ENCODE assay signal across 8 mouse cellular contexts in the genomic region with DNA sequence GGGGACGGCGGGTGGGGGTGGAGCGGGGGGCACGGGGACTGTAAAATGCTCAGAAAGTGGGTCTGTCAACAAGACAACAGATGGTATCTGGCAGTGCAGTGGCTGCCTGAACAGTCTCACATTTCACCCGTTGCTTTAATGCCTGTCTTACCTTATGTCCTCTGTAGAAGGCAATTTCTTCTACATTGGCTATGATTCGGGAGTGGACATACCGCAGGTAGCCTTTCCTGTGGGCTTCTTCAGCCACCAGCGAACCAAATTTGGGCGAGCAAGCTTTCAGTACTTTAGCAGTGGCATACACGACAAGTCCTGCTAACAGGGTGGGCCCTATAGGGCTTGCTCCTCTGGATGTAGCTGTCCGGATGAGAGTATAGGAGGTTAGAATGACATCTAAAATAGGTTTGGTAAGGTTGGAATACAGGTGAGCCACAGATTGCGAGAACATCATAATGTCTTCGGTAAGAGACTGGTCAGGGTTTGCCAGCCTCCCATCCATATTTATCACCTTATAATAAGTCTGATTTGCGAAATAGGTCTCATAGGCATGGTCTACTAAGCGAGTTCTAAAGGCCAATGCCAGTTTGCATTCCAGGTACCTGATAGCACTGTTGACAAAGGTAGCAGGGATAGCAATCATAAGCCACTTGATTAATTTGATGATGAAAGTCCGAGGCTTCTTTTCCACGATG. TPM values are rescaled to one million over a fixed set of nuclear protein-coding genes. Genes with fewer than 3 reads are reported as not detected.
DNase-seq lines count a peak whose midpoint lies in the region; ATAC-seq and TF ChIP-seq lines count a peak whose summit lies in the region.

No protein-coding gene starts in this region.

- no peaks in the 10 kb centered on the region for H3K9me3 ChIP-seq in forebrain, embryonic 10.5 days
- H3K9me3 ChIP-seq in liver, embryonic 11.5 days (ENCODE audit: control insufficient read depth, low read length) = no peaks in the 10 kb centered on the region
- H3K9me3 ChIP-seq in stomach, embryonic 15.5 days = no peaks in the 10 kb centered on the region

- peak overlapping the region; percentile 82 for H3K4me2 ChIP-seq in liver, embryonic 11.5 days
- peak overlapping the region; percentile 83 for H3K4me2 ChIP-seq in stomach, embryonic 15.5 days

- 0 out of 2 replicates have a peak, but pooled peaks cover 2% of the 10 kb centered on the region for H3K36me3 ChIP-seq in forebrain, embryonic 10.5 days (replicated peaks)
- no peaks in the 10 kb centered on the region for H3K36me3 ChIP-seq in liver, embryonic 11.5 days (ENCODE audit: control insufficient read depth, insufficient read depth, low read length)
- H3K36me3 ChIP-seq in stomach, embryonic 15.5 days = no peaks in the 10 kb centered on the region

- TF ChIP-seq CTCF in bone marrow, adult 2 months (IDR thresholded peaks at IDR 0.05; ENCODE audit: control insufficient read depth, insufficient read depth, low read length) = no peak

- DNase-seq in cerebellum, postnatal 4 days (ENCODE audit: low spot score in 2 of 2) = no peak
- peak; percentile 21 for DNase-seq in forebrain, embryonic 10.5 days (ENCODE audit: extremely low spot score, low spot score)
- DNase-seq in liver, embryonic 11.5 days (ENCODE audit: low spot score) = no peak
- DNase-seq in thymus, adult 18-20 months = no peak
- DNase-seq in left cerebral cortex, postnatal 14 days (ENCODE audit: low spot score in 2 of 2) = no peak

- WGBS in bone marrow, adult 2 months = 43% methylated on average over 17 of the region's 17 CpGs
- 39% methylated on average over 17 of the region's 17 CpGs for WGBS in forebrain, embryonic 10.5 days
- 57% methylated on average over 17 of the region's 17 CpGs for WGBS in liver, embryonic 11.5 days
- WGBS in stomach, embryonic 15.5 days = 48% methylated on average over 17 of the region's 17 CpGs

- no peak for TF ChIP-seq POLR2A in bone marrow, adult 2 months (IDR thresholded peaks at IDR 0.05; ENCODE audit: borderline replicate concordance, control insufficient read depth, low read depth, low read length)

- no peak overlapping the region for H3K9ac ChIP-seq in liver, embryonic 11.5 days (ENCODE audit: low read depth, low read length)
- no peak overlapping the region for H3K9ac ChIP-seq in stomach, embryonic 15.5 days

- ATAC-seq in cerebellum, adult (ENCODE audit: insufficient number of reproducible peaks, low FRiP score, low TSS enrichment) = peak; percentile 16; the same call in 1 of the 2 replicates
- ATAC-seq in liver, embryonic 11.5 days (replicated peaks; ENCODE audit: low FRiP score) = no peak
- ATAC-seq in stomach, embryonic 15.5 days (ENCODE audit: insufficient read depth, low FRiP score, low read depth) = 0 out of 2 replicates have a peak, but pooled peaks have one; percentile 21

- H3K27me3 ChIP-seq in forebrain, embryonic 10.5 days (ENCODE audit: poor library complexity, severe bottlenecking) = no peaks in the 10 kb centered on the region
- H3K27me3 ChIP-seq in liver, embryonic 11.5 days (replicated peaks; ENCODE audit: control insufficient read depth, insufficient read depth, low read length) = no peaks in the 10 kb centered on the region
- no peaks in the 10 kb centered on the region for H3K27me3 ChIP-seq in stomach, embryonic 15.5 days (replicated peaks)

- H3K27ac ChIP-seq in bone marrow, adult 2 months (ENCODE audit: control insufficient read depth, insufficient read depth, low read depth, low read length, poor library complexity) = peak overlapping the region; percentile 82; the same call in 1 of the 2 replicates
- peak overlapping the region; percentile 89 for H3K27ac ChIP-seq in forebrain, embryonic 10.5 days
- H3K27ac ChIP-seq in liver, embryonic 11.5 days (ENCODE audit: low read depth, low read length) = no peak overlapping the region
- peak overlapping the region; percentile 77; the same call in 1 of the 2 replicates for H3K27ac ChIP-seq in stomach, embryonic 15.5 days

- intact Hi-C loops in left cerebral cortex, postnatal 14 days (cut with DNase I) = no loop called here

- H3K4me1 ChIP-seq in bone marrow, adult 2 months (ENCODE audit: control insufficient read depth, insufficient read depth, low read length) = no peaks in the 10 kb centered on the region
- H3K4me1 ChIP-seq in forebrain, embryonic 10.5 days = peaks cover 49% of the 10 kb centered on the region
- peaks cover 5% of the 10 kb centered on the region; the same call in 1 of the 2 replicates for H3K4me1 ChIP-seq in liver, embryonic 11.5 days (replicated peaks; ENCODE audit: control insufficient read depth, insufficient read depth, low read length)
- 0 out of 2 replicates have a peak, but pooled peaks cover 7% of the 10 kb centered on the region for H3K4me1 ChIP-seq in stomach, embryonic 15.5 days

- peak overlapping the region; percentile 74 for H3K4me3 ChIP-seq in bone marrow, adult 2 months (replicated peaks; ENCODE audit: control insufficient read depth, low read depth, low read length)
- H3K4me3 ChIP-seq in forebrain, embryonic 10.5 days = peak overlapping the region; percentile 59
- peak overlapping the region; percentile 52 for H3K4me3 ChIP-seq in liver, embryonic 11.5 days (ENCODE audit: low read depth, low read length)
- peak overlapping the region; percentile 44 for H3K4me3 ChIP-seq in stomach, embryonic 15.5 days (replicated peaks)

RNA-seq across cellular contexts. Expression of gene Abcd2, which starts 0.9 kb away (rescaled TPM):
- polyA plus RNA-seq in bone marrow, adult 2 months (2011; ENCODE audit: insufficient read depth, insufficient read length, low replicate concordance, missing spikeins) = 7.1 and 15.0 TPM in 2 replicates
- 16.0 and 16.3 TPM in 2 replicates for polyA plus RNA-seq in forebrain, embryonic 10.5 days (2016; fragmentation: Nextera tagmentation; extraction: Ambion mirVana)
- 2.9 and 3.2 TPM in 2 replicates for polyA plus RNA-seq in liver, embryonic 11.5 days (2014; fragmentation: Nextera tagmentation; extraction: Ambion mirVana)
- polyA plus RNA-seq in stomach, embryonic 15.5 days (2015; fragmentation: Nextera tagmentation; extraction: Ambion mirVana) = 2.5 and 3.1 TPM in 2 replicates
- total RNA-seq in left cerebral cortex, postnatal 14 days (2021) = 10 to 100 TPM; 33.4 to 38.9 TPM

RNA-seq across cellular contexts. Expression of gene CN725425, which starts 8.6 kb away (rescaled TPM):
- polyA plus RNA-seq in bone marrow, adult 2 months (2011; ENCODE audit: insufficient read depth, insufficient read length, low replicate concordance, missing spikeins) = not detected in 2 replicates
- polyA plus RNA-seq in forebrain, embryonic 10.5 days (2016; fragmentation: Nextera tagmentation; extraction: Ambion mirVana) = not detected in 2 replicates
- polyA plus RNA-seq in liver, embryonic 11.5 days (2014; fragmentation: Nextera tagmentation; extraction: Ambion mirVana) = not detected in 2 replicates
- not detected in 2 replicates for polyA plus RNA-seq in stomach, embryonic 15.5 days (2015; fragmentation: Nextera tagmentation; extraction: Ambion mirVana)
- under 1 TPM in 1 of 2 experiments, not detected in 1; 0.18 TPM for total RNA-seq in left cerebral cortex, postnatal 14 days (2021)
